Mouse (Mus musculus) megakaryocyte progenitor cell, adult 5-6 weeks (primary cell): ENCODE data around the gene Prok1. TPM values are rescaled to one million over a fixed set of nuclear protein-coding genes. Genes with fewer than 3 reads are reported as not detected.

Source experiments
- ATAC-seq: replicated peaks from 2 replicates; pipeline ENCODE4 v1.8.0; 2016; ENCODE audit warnings: mild to moderate bottlenecking, moderate TSS enrichment, inconsistent platforms; ENCODE audit not compliant: poor library complexity
- total RNA-seq, 2 experiments: library from RNA; stranded (forward) in 1 of 2; stranded (reverse) in 1 of 2; fragments of 157-497, 149-512 nt in 1 of 2; fragments of 200-1000 nt in 1 of 2; gene quantifications; 2 replicates each; pipeline versions ENCODE4 v1.2.3 to v1.2.4; 2015 to 2017

Prok1 gene
- total RNA-seq, 2 experiments from 2014 or later, result not detected

DNA sequence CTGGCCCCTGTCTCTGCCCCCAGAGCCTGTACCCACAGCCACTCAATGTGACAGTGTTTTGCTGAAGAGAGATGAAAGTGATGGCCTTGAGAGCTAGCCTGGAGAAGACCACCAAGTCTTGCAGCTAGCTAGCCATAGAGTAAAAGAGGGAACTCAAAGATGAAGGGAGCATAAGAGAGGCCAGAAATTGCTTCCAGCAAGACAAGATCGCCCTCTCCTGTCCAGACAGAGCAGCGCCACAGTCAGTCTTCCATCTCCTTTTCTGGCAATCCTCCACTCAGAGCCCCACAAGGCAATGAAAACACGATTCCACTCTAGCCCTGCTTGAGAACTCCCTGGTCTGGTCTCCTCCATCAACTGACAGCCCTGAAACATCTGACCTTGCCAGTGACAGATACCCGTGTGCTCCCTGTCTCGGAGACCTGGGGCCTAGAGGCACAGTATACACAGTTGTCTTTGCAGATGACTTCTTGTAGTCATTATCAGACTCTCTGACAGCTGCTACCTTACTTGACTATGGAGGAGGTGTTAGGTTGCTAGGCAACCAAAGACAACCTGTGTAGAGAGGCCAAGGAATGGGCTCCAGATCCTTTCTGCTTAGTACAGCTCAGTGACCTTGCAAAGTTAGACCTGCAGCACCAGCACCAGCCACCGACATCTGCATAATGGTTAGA lies 51.1 kb downstream of the Prok1 start:
- peak; percentile 65 for ATAC-seq

DNA sequence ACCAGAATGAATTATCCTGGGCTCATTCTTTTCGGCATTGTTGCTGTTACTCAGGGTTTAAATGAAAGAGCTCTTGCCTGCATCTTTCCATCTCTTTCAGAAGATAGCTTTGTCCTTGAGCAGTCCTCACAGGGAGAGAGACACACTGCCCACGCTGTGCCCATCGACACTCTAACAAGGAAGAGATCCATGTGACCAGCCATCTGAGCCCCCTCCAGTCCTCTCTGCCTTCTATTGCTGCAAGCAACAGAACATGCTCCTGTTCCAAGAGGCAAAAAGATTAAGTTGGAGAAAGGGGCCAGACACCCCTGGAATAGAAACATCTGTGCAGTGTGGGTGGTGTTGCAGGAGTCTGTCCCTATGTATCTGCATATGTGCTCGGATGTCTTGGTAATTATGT lies 52.5 kb downstream of the Prok1 start:
- no peak for ATAC-seq

DNA sequence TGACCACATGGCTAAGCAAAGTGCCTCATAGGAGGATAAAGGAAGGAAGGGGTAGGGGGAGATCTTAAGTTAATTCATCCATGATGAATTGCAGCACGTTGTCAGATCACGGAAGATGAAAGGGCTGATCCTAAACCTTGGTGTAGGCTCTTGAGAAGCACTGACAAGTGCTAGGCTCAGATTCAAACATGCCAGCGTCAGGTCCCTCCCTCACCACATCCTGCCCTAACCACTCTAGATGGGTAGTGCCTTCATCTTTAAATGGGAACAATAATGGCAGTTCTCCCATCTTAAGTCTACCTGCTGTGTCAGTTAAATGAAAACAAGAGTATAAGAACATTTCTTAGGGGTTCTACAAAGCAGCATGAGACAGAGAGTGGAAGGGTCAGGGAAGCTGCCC lies 53.9 kb downstream of the Prok1 start:
- no peak for ATAC-seq

- no peak for ATAC-seq
Observed at GRCm38 (mm10) chr3:107183178-107183577, 56.3 kb downstream of the Prok1 start.

Other genes with a start within 250 kb of the Prok1 start
- gene Kcna3, start 203.5 kb downstream of the Prok1 start, total RNA-seq (2015), result 11.6 and 11.9 TPM in 2 replicates
- 2.3 and 5.4 TPM in 2 replicates for gene Kcna3, start 203.5 kb downstream of the Prok1 start, total RNA-seq (2017)
- gene Kcna2, start 138.6 kb downstream of the Prok1 start, total RNA-seq (2015), result not detected in 2 replicates
- gene Kcna2, start 138.6 kb downstream of the Prok1 start, total RNA-seq (2017), result not detected in 2 replicates
- not detected in 2 replicates for gene Kcna10, start 56.7 kb downstream of the Prok1 start, total RNA-seq (2015)
- not detected in 2 replicates for gene Kcna10, start 56.7 kb downstream of the Prok1 start, total RNA-seq (2017)
- not detected in 2 replicates for gene Cym, start 18.0 kb downstream of the Prok1 start, total RNA-seq (2015)
- gene Cym, start 18.0 kb downstream of the Prok1 start, total RNA-seq (2017), result not detected in 2 replicates
- gene A630076J17Rik, start 9.1 kb downstream of the Prok1 start, total RNA-seq (2015), result not detected in 2 replicates
- gene A630076J17Rik, start 9.1 kb downstream of the Prok1 start, total RNA-seq (2017), result not detected in 2 replicates
- 122 and 131 TPM in 2 replicates for gene Lamtor5, start 39.2 kb upstream of the Prok1 start, total RNA-seq (2015)
- 47.2 and 71.8 TPM in 2 replicates for gene Lamtor5, start 39.2 kb upstream of the Prok1 start, total RNA-seq (2017)
- 0.35 TPM in 1 of 2 replicates, not detected in the other for gene Slc16a4, start 51.5 kb upstream of the Prok1 start, total RNA-seq (2015)
- gene Slc16a4, start 51.5 kb upstream of the Prok1 start, total RNA-seq (2017), result 0.37 TPM in 1 of 2 replicates, not detected in the other
- gene Rbm15, start 94.0 kb upstream of the Prok1 start, total RNA-seq (2015), result 49.5 and 50.0 TPM in 2 replicates
- gene Rbm15, start 94.0 kb upstream of the Prok1 start, total RNA-seq (2017), result 31.2 and 33.9 TPM in 2 replicates
- gene Kcnc4, start 219.8 kb upstream of the Prok1 start, total RNA-seq (2015), result not detected in 2 replicates
- not detected in 2 replicates for gene Kcnc4, start 219.8 kb upstream of the Prok1 start, total RNA-seq (2017)